8 mouse cellular contexts compared by ENCODE assay signal in the genomic region with DNA sequence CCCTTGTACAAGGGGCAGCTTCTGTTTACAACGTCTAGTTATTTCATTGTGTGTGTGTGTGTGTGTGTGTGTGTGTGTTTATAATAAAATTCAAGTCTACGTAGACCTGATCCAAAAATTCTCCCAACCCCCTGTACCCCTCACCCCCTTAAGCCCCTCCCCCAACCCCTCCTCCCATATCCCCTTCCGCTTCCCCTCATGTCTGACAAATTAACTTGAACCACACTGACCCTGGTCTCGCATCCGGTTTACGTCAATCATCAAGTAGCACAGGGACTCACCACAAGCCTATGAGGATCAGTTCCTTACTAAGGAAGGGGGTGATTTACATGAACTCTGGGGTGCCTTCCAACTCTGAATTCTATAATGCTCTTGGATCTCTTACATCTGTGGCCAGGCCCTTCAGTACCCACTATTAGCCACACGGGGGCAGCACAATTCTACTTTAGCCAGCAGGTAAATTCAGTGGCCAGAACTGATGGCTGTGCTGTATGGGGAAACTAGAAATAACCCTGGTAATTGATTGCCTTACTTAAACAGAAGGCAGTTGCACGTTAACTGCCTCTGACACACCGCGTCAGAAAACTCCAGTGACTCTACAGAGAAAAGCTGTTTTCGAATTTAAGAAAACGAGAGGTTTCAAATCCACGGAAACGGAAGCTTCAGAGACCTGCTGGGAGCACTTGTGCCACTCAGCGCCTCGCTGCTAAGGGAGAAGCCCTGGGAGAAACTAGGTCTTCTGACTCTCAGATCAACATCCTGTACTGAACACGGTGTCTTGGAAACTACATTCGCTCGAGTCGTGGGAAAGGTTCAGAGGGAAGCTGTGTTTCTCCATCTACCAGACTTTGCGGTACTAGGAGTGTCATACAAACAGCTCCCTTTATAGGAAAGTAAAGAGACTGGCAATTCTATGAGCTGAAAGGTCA.
DNase-seq lines count a peak whose midpoint lies in the region; ATAC-seq and TF ChIP-seq lines count a peak whose summit lies in the region.

No protein-coding gene starts in this region.

- 0 out of 2 replicates have a peak, but pooled peaks have one; percentile 60 for ATAC-seq in G1E (ENCODE audit: extremely low read depth, insufficient number of reproducible peaks, low FRiP score, poor library complexity, severe bottlenecking)
- peak; percentile 89 for ATAC-seq in forebrain, embryonic 16.5 days
- peak; percentile 90 for ATAC-seq in neural tube, embryonic 15.5 days (ENCODE audit: low FRiP score)

- peak; percentile 8 for DNase-seq in G1E (ENCODE audit: low spot score)
- peak; percentile 80 for DNase-seq in cerebellum, adult 11 months
- peak; percentile 68 for DNase-seq in heart, postnatal 4 days
- DNase-seq in layer of hippocampus, adult 2 months (ENCODE audit: low spot score in 2 of 2): peak; percentile 82 to 84
- peak; percentile 39 to 60 for DNase-seq in lung, adult 18-20 months
- peak; percentile 39 for DNase-seq in thymus, postnatal 0 days (ENCODE audit: low spot score)

- no peak overlapping the region for H3K27ac ChIP-seq in forebrain, embryonic 16.5 days (ENCODE audit: low read length)
- H3K27ac ChIP-seq in layer of hippocampus, adult 2 months: peak overlapping the region; percentile 74
- H3K27ac ChIP-seq in neural tube, embryonic 15.5 days (replicated peaks): peak overlapping the region; percentile 30; the same call in 1 of the 2 replicates

- H3K9me3 ChIP-seq in G1E (replicated peaks): peaks cover 2% of the 10 kb centered on the region; the same call in 1 of the 2 replicates
- H3K9me3 ChIP-seq in forebrain, embryonic 16.5 days (ENCODE audit: control insufficient read depth, low read length): no peaks in the 10 kb centered on the region
- H3K9me3 ChIP-seq in neural tube, embryonic 15.5 days (replicated peaks): no peaks in the 10 kb centered on the region

- H3K4me1 ChIP-seq in G1E (ENCODE audit: insufficient read depth, low read depth, low read length): no peaks in the 10 kb centered on the region
- H3K4me1 ChIP-seq in forebrain, embryonic 16.5 days (replicated peaks; ENCODE audit: control insufficient read depth, insufficient read depth, low read length): no peaks in the 10 kb centered on the region
- H3K4me1 ChIP-seq in neural tube, embryonic 15.5 days: peaks cover 6% of the 10 kb centered on the region

- 0 out of 2 replicates have a peak overlapping the region, but pooled peaks have one; percentile 6 for H3K9ac ChIP-seq in forebrain, embryonic 16.5 days (replicated peaks; ENCODE audit: low read depth, low read length)
- H3K9ac ChIP-seq in neural tube, embryonic 15.5 days (replicated peaks): peak overlapping the region; percentile 43

- no peaks in the 10 kb centered on the region for H3K36me3 ChIP-seq in G1E (replicated peaks)
- H3K36me3 ChIP-seq in forebrain, embryonic 16.5 days (ENCODE audit: control insufficient read depth, insufficient read depth): no peaks in the 10 kb centered on the region
- H3K36me3 ChIP-seq in neural tube, embryonic 15.5 days: no peaks in the 10 kb centered on the region

- no peaks in the 10 kb centered on the region for H3K27me3 ChIP-seq in G1E (ENCODE audit: insufficient read depth, low read length)
- no peaks in the 10 kb centered on the region for H3K27me3 ChIP-seq in forebrain, embryonic 16.5 days (replicated peaks; ENCODE audit: control insufficient read depth, insufficient read depth, low read length)
- H3K27me3 ChIP-seq in neural tube, embryonic 15.5 days (replicated peaks): no peaks in the 10 kb centered on the region

- H3K4me2 ChIP-seq in forebrain, embryonic 16.5 days (ENCODE audit: low read length): peak overlapping the region; percentile 37
- H3K4me2 ChIP-seq in neural tube, embryonic 15.5 days: peak overlapping the region; percentile 61

- WGBS in forebrain, embryonic 16.5 days: 32% methylated on average over 21 of the region's 21 CpGs
- 28% methylated on average over 21 of the region's 21 CpGs for WGBS in neural tube, embryonic 15.5 days

- peak; percentile 84 for TF ChIP-seq CTCF in G1E (IDR thresholded peaks at IDR 0.05; ENCODE audit: low read depth, low read length)
- TF ChIP-seq CTCF in layer of hippocampus, adult 2 months (conservative IDR thresholded peaks at IDR 0.05): peak; percentile 98

- H3K4me3 ChIP-seq in G1E (ENCODE audit: low read depth, low read length): no peak overlapping the region
- H3K4me3 ChIP-seq in forebrain, embryonic 16.5 days (replicated peaks; ENCODE audit: low read length): peak overlapping the region; percentile 15
- peak overlapping the region; percentile 51 for H3K4me3 ChIP-seq in layer of hippocampus, adult 2 months
- H3K4me3 ChIP-seq in neural tube, embryonic 15.5 days (replicated peaks): peak overlapping the region; percentile 35

Comparison
In these comparisons a context has a peak if more than half of its experiments do, and no peak if none do; other contexts are left out.
1. DNase-seq: peak in every context shown above with its lines; median percentile 83 in layer of hippocampus, adult 2 months; 80 in cerebellum, adult 11 months; 68 in heart, postnatal 4 days; 50 in lung, adult 18-20 months; 39 in thymus, postnatal 0 days; 8 in G1E.